25 mouse cellular contexts compared by ENCODE assay signal in the genomic region with DNA sequence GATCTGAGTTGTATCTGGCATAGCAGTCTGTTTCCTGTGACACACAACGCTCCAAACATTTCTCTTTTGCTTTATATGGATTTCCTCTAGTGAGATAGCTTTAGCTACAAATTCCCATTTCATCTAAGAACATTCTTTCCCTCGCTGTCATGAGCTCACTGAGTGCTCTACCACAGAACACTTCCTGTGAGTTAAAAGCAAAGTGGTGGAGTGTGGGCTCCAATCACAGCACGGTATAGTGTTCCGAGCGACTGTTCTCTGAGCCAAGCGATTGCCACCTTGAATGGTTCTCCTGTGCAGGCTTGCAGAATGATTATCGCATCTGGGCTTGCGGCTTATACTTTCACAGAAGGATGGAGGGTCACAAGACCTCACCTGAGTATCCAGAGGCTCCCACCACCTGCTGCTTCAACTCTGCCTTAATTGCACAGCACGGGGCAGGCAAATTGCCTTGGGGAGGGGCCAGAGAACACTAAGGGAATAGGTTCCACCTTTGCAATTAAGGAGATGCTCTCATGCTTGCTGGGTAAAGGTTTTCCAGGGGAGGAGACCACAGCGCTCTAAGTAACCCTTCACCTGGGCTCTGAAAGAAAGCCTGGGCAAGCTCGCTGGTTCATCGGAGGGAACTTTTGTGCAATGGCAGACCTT.
A peak's percentile ranks its signal among the peaks of the same experiment; 100 is the strongest.
DNase-seq lines count a peak whose midpoint lies in the region; ATAC-seq and TF ChIP-seq lines count a peak whose summit lies in the region.
"Had no signal": no experiment of that assay in that cellular context is flagged by ENCODE, and none has a peak within 500 bp of the region (broad histone marks: within the 10 kb centered on the region; RNA-seq: fewer than 3 reads in every experiment).

No protein-coding gene starts in this region.

- 88% methylated on average over 12 of the region's 12 CpGs for WGBS in forebrain, embryonic 11.5 days

- no peaks in the 10 kb centered on the region for H3K36me3 ChIP-seq in forebrain, embryonic 11.5 days (ENCODE audit: control insufficient read depth, insufficient read depth, low read length)
- H3K36me3 ChIP-seq: embryonic facial prominence, embryonic 12.5 days; forebrain, embryonic 10.5 days; forebrain, embryonic 15.5 days; heart, embryonic 13.5 days; hindbrain, embryonic 13.5 days; intestine, embryonic 15.5 days had no signal

- no peak overlapping the region for H3K4me2 ChIP-seq in forebrain, embryonic 11.5 days (ENCODE audit: low read depth, low read length, severe bottlenecking)
- H3K4me2 ChIP-seq: embryonic facial prominence, embryonic 12.5 days; forebrain, embryonic 15.5 days; heart, embryonic 13.5 days; hindbrain, embryonic 13.5 days; intestine, embryonic 15.5 days had no signal

- intact Hi-C loops in gastrocnemius, postnatal 36 days (cut with DNase I), result no loop called here

- TF ChIP-seq CTCF in embryonic fibroblast, embryonic 13.5 days (IDR thresholded peaks at IDR 0.05; ENCODE audit: borderline replicate concordance, insufficient read depth, low read length), result no peak

- H3K9me3 ChIP-seq in forebrain, embryonic 11.5 days (ENCODE audit: control insufficient read depth, low read length), result no peaks in the 10 kb centered on the region
- H3K9me3 ChIP-seq: embryonic facial prominence, embryonic 12.5 days; forebrain, embryonic 10.5 days; forebrain, embryonic 15.5 days; heart, embryonic 13.5 days; hindbrain, embryonic 13.5 days; intestine, embryonic 15.5 days had no signal

- no peak for TF ChIP-seq POLR2A in embryonic fibroblast, embryonic 13.5 days (IDR thresholded peaks at IDR 0.05; ENCODE audit: low read depth, low read length)

- peak overlapping the region; percentile 48; the same call in 1 of the 2 replicates for H3K27ac ChIP-seq in embryonic fibroblast, embryonic 13.5 days (ENCODE audit: insufficient read depth, low read length)
- no peak overlapping the region for H3K27ac ChIP-seq in forebrain, embryonic 11.5 days (ENCODE audit: low read depth, low read length)
- H3K27ac ChIP-seq: embryonic facial prominence, embryonic 12.5 days; forebrain, embryonic 10.5 days; forebrain, embryonic 15.5 days; heart, embryonic 13.5 days; hindbrain, embryonic 13.5 days; hindbrain, postnatal 0 days; intestine, embryonic 15.5 days had no signal

- DNase-seq in 3T3-L1 (ENCODE audit: low read depth, low spot score), result peak; percentile 22
- DNase-seq in CD4-positive helper T cell, adult 2 months (ENCODE audit: low read depth, low spot score), result peak; percentile 31
- peak; percentile 7 for DNase-seq in brain, adult 2 months (ENCODE audit: low read depth, low spot score)
- no peak for DNase-seq in forebrain, embryonic 11.5 days (ENCODE audit: low spot score)
- no peak for DNase-seq in gastrocnemius, postnatal 36 days
- no peak for DNase-seq in right cerebral cortex, postnatal 25 days
- DNase-seq: adrenal gland, adult 8-10 months; adrenal gland, postnatal 36 days; B cell, adult 2 months; cerebellum, adult 11 months; cerebellum, adult 9-10 months; cerebellum, postnatal 36 days; heart, postnatal 10 days; heart, postnatal 4 days; kidney, adult 18-20 months had no signal

- no peaks in the 10 kb centered on the region for H3K27me3 ChIP-seq in forebrain, embryonic 11.5 days (ENCODE audit: control insufficient read depth, insufficient read depth, low read length)
- H3K27me3 ChIP-seq: embryonic facial prominence, embryonic 12.5 days; forebrain, embryonic 15.5 days; heart, embryonic 13.5 days; hindbrain, embryonic 13.5 days; intestine, embryonic 15.5 days had no signal

- H3K4me3 ChIP-seq in embryonic fibroblast, embryonic 13.5 days (ENCODE audit: insufficient read depth, low read length), result no peak overlapping the region
- no peak overlapping the region for H3K4me3 ChIP-seq in forebrain, embryonic 11.5 days (ENCODE audit: low read depth, low read length)
- H3K4me3 ChIP-seq: embryonic facial prominence, embryonic 12.5 days; erythroblast, embryonic 14.5 days; forebrain, embryonic 10.5 days; forebrain, embryonic 15.5 days; heart, embryonic 13.5 days; hindbrain, embryonic 13.5 days; intestine, embryonic 15.5 days had no signal

- no peak overlapping the region for H3K9ac ChIP-seq in forebrain, embryonic 11.5 days (ENCODE audit: low read length)
- H3K9ac ChIP-seq: embryonic facial prominence, embryonic 12.5 days; forebrain, embryonic 15.5 days; heart, embryonic 13.5 days; hindbrain, embryonic 13.5 days; intestine, embryonic 15.5 days had no signal

- peaks cover 7% of the 10 kb centered on the region for H3K4me1 ChIP-seq in embryonic fibroblast, embryonic 13.5 days (ENCODE audit: control insufficient read depth, insufficient read depth, low read length)
- no peaks in the 10 kb centered on the region for H3K4me1 ChIP-seq in forebrain, embryonic 11.5 days (replicated peaks; ENCODE audit: control insufficient read depth, insufficient read depth, low read length)
- H3K4me1 ChIP-seq: embryonic facial prominence, embryonic 12.5 days; intestine, embryonic 15.5 days had no signal

- ATAC-seq in monocyte, adult 5-6 weeks (replicated peaks; ENCODE audit: insufficient number of reproducible peaks, low FRiP score, low TSS enrichment, poor library complexity, severe bottlenecking), result no peak
- no peak for ATAC-seq in forebrain, embryonic 11.5 days (replicated peaks; ENCODE audit: low FRiP score)
- ATAC-seq: forebrain, embryonic 15.5 days; hindbrain, postnatal 0 days; intestine, embryonic 15.5 days had no signal

Comparison
In these comparisons a context has a peak if more than half of its experiments do, and no peak if none do; other contexts are left out.
1. DNase-seq: peak in 3T3-L1 (single experiment), CD4-positive helper T cell, adult 2 months (single experiment) and brain, adult 2 months (single experiment); none in forebrain, embryonic 11.5 days (single experiment), gastrocnemius, postnatal 36 days (0 of 2) and right cerebral cortex, postnatal 25 days (single experiment).